In genomic region chr3:156559826-156560471, GRCm38 (mm10) we compare ENCODE assay signal across 8 mouse cellular contexts. TPM values are rescaled to one million over a fixed set of nuclear protein-coding genes. Genes with fewer than 3 reads are reported as not detected.
A peak's percentile ranks its signal among the peaks of the same experiment; 100 is the strongest.
DNase-seq lines count a peak whose midpoint lies in the region; ATAC-seq and TF ChIP-seq lines count a peak whose summit lies in the region.

No protein-coding gene starts in this region.

- H3K4me2 ChIP-seq in forebrain, postnatal 0 days (ENCODE audit: low read depth): peak overlapping the region; percentile 78
- peak overlapping the region; percentile 86 for H3K4me2 ChIP-seq in midbrain, embryonic 14.5 days (ENCODE audit: low read length)

- H3K9ac ChIP-seq in forebrain, postnatal 0 days: peak overlapping the region; percentile 62
- H3K9ac ChIP-seq in midbrain, embryonic 14.5 days (replicated peaks; ENCODE audit: low read length): peak overlapping the region; percentile 65

- peak overlapping the region; percentile 71; the same call in 1 of the 2 replicates for H3K4me3 ChIP-seq in brown adipose tissue, adult 24 weeks (ENCODE audit: insufficient read depth, low read depth, low read length)
- H3K4me3 ChIP-seq in forebrain, postnatal 0 days (ENCODE audit: low read depth, low read length): peak overlapping the region; percentile 80
- peak overlapping the region; percentile 69 for H3K4me3 ChIP-seq in midbrain, embryonic 14.5 days (replicated peaks; ENCODE audit: low read depth, low read length)

- H3K9me3 ChIP-seq in forebrain, postnatal 0 days (ENCODE audit: low read length): no peaks in the 10 kb centered on the region
- H3K9me3 ChIP-seq in midbrain, embryonic 14.5 days (ENCODE audit: control insufficient read depth, low read length): no peaks in the 10 kb centered on the region

- H3K4me1 ChIP-seq in brown adipose tissue, adult 24 weeks (ENCODE audit: control insufficient read depth, insufficient read depth, insufficient read length, low read length): no peaks in the 10 kb centered on the region
- H3K4me1 ChIP-seq in forebrain, postnatal 0 days (ENCODE audit: insufficient read depth): no peaks in the 10 kb centered on the region
- peaks cover 16% of the 10 kb centered on the region; the same call in 1 of the 2 replicates for H3K4me1 ChIP-seq in midbrain, embryonic 14.5 days (ENCODE audit: control insufficient read depth, insufficient read depth, low read length)

- no peak overlapping the region for H3K27ac ChIP-seq in brown adipose tissue, adult 24 weeks (replicated peaks; ENCODE audit: low read depth, low read length)
- H3K27ac ChIP-seq in forebrain, postnatal 0 days (ENCODE audit: low read depth, low read length): peak overlapping the region; percentile 93
- peak overlapping the region; percentile 96 for H3K27ac ChIP-seq in midbrain, embryonic 14.5 days (replicated peaks; ENCODE audit: low read depth, low read length)

- peak; percentile 79 for DNase-seq in cerebellum, adult 11-12 months
- peak; percentile 67 for DNase-seq in forebrain, postnatal 0 days
- peak; percentile 45 to 54 for DNase-seq in layer of hippocampus, adult 8-10 months (ENCODE audit: low spot score in 2 of 2)
- peak; percentile 80 for DNase-seq in midbrain, embryonic 14.5 days
- no peak for DNase-seq in urinary bladder, postnatal 14 days (ENCODE audit: low spot score)
- no peak for DNase-seq in thymus, postnatal 25 days

- H3K36me3 ChIP-seq in forebrain, postnatal 0 days (ENCODE audit: insufficient read depth): no peaks in the 10 kb centered on the region
- 0 out of 2 replicates have a peak, but pooled peaks cover 2% of the 10 kb centered on the region for H3K36me3 ChIP-seq in midbrain, embryonic 14.5 days (ENCODE audit: control insufficient read depth, insufficient read depth, low read length)

- ATAC-seq in cerebellum, adult (ENCODE audit: insufficient number of reproducible peaks, low FRiP score, low TSS enrichment): no peak
- no peak for ATAC-seq in forebrain, postnatal 0 days
- ATAC-seq in midbrain, embryonic 14.5 days (ENCODE audit: low FRiP score, low TSS enrichment): no peak

- no peaks in the 10 kb centered on the region for H3K27me3 ChIP-seq in forebrain, postnatal 0 days (ENCODE audit: insufficient read depth, low read length)
- no peaks in the 10 kb centered on the region for H3K27me3 ChIP-seq in midbrain, embryonic 14.5 days (ENCODE audit: control insufficient read depth, insufficient read depth, low read length)

- TF ChIP-seq CTCF in forebrain, postnatal 0 days (IDR thresholded peaks at IDR 0.05; ENCODE audit: low read depth): 0 out of 2 replicates have a peak, but pooled peaks have one; percentile 3

- under 1% methylated on average over 19 of the region's 19 CpGs for WGBS in forebrain, postnatal 0 days
- 1% methylated on average over 19 of the region's 19 CpGs for WGBS in midbrain, embryonic 14.5 days

RNA-seq across cellular contexts. Expression of gene Negr1, which starts 1.6 kb away (rescaled TPM):
- polyA plus RNA-seq in brown adipose tissue, adult 24 weeks (2012; ENCODE audit: insufficient read depth, insufficient read length, missing spikeins): 12.2 and 16.4 TPM in 2 replicates
- 145 and 205 TPM in 2 replicates for total RNA-seq in forebrain, postnatal 0 days (2014; rRNA removed)
- polyA plus RNA-seq in forebrain, postnatal 0 days (2015; fragmentation: Nextera tagmentation; extraction: Ambion mirVana): 43.9 and 65.0 TPM in 2 replicates
- 100 to 1,000 TPM; 104 to 148 (median 114) TPM for total RNA-seq in layer of hippocampus, adult 8-10 months (2022)
- 61.9 and 65.1 TPM in 2 replicates for polyA plus RNA-seq in midbrain, embryonic 14.5 days (2014; fragmentation: Nextera tagmentation; extraction: Ambion mirVana)

Comparison
In these comparisons a context has a peak if more than half of its experiments do, and no peak if none do; other contexts are left out.
1. DNase-seq: peak in cerebellum, adult 11-12 months (single experiment), forebrain, postnatal 0 days (single experiment), layer of hippocampus, adult 8-10 months (2 of 2) and midbrain, embryonic 14.5 days (single experiment); none in urinary bladder, postnatal 14 days (single experiment) and thymus, postnatal 25 days (single experiment).
2. Peak in every context shown above with its lines, with median percentiles within 50 percentile points of each other: H3K4me3 ChIP-seq.